Mouse (Mus musculus): ENCODE data around the gene Tk1. TPM values are rescaled to one million over a fixed set of nuclear protein-coding genes. Genes with fewer than 3 reads are reported as not detected.

The Tk1 gene
- polyA plus RNA-seq, 1 experiment from 2014 or later, result 58.0 TPM

- no peaks in the 10 kb centered on the region; the same call in 1 of the 2 replicates for H3K36me3 ChIP-seq (ENCODE audit: control insufficient read depth, insufficient read depth, low read length)
- DNase-seq (ENCODE audit: low spot score) (no peak), ATAC-seq (ENCODE audit: low FRiP score, low TSS enrichment) (no peak)
- no peak overlapping the region for H3K9ac ChIP-seq (ENCODE audit: low read length)
- H3K4me3 ChIP-seq (ENCODE audit: low read depth, low read length), result no peak overlapping the region
- no peak overlapping the region for H3K4me2 ChIP-seq (replicated peaks; ENCODE audit: low read depth)
- peaks cover 3% of the 10 kb centered on the region; the same call in 1 of the 2 replicates for H3K27me3 ChIP-seq (ENCODE audit: control insufficient read depth, insufficient read depth, low read length)
- no peaks in the 10 kb centered on the region for H3K9me3 ChIP-seq (ENCODE audit: control insufficient read depth, low read length)
- TF ChIP-seq CTCF (IDR thresholded peaks at IDR 0.05; ENCODE audit: low read depth), result no peak
- TF ChIP-seq EP300 (optimal IDR thresholded peaks at IDR 0.05), result no peak
- H3K4me1 ChIP-seq (replicated peaks; ENCODE audit: control insufficient read depth, insufficient read depth), result no peaks in the 10 kb centered on the region
- H3K27ac ChIP-seq (replicated peaks), result no peak overlapping the region
- WGBS, result 67% methylated on average over 3 of the region's 3 CpGs
These were observed 32.5 kb upstream of the Tk1 start for GRCm38 (mm10) chr11:117858392-117858791.

GRCm38 (mm10) chr11:117857462-117857861 lies 31.6 kb upstream of the Tk1 start:
- no peak overlapping the region for H3K27ac ChIP-seq (replicated peaks)
- no peaks in the 10 kb centered on the region; the same call in 1 of the 2 replicates for H3K36me3 ChIP-seq (ENCODE audit: control insufficient read depth, insufficient read depth, low read length)
- ATAC-seq (ENCODE audit: low FRiP score, low TSS enrichment), result no peak
- TF ChIP-seq EP300 (optimal IDR thresholded peaks at IDR 0.05) (no peak), CTCF (IDR thresholded peaks at IDR 0.05; ENCODE audit: low read depth) (no peak)
- H3K9ac ChIP-seq (ENCODE audit: low read length), result no peak overlapping the region
- no peaks in the 10 kb centered on the region for H3K4me1 ChIP-seq (replicated peaks; ENCODE audit: control insufficient read depth, insufficient read depth)
- H3K4me2 ChIP-seq (replicated peaks; ENCODE audit: low read depth), result no peak overlapping the region
- no peaks in the 10 kb centered on the region for H3K9me3 ChIP-seq (ENCODE audit: control insufficient read depth, low read length)
- no peak overlapping the region for H3K4me3 ChIP-seq (ENCODE audit: low read depth, low read length)
- DNase-seq (ENCODE audit: low spot score), result no peak
- peaks cover 3% of the 10 kb centered on the region; the same call in 1 of the 2 replicates for H3K27me3 ChIP-seq (ENCODE audit: control insufficient read depth, insufficient read depth, low read length)
- 93% methylated on average over 10 of the region's 10 CpGs for WGBS

GRCm38 (mm10) chr11:117855975-117856374 lies 30.1 kb upstream of the Tk1 start:
- TF ChIP-seq EP300 (optimal IDR thresholded peaks at IDR 0.05), result no peak
- TF ChIP-seq CTCF (IDR thresholded peaks at IDR 0.05; ENCODE audit: low read depth), result no peak
- DNase-seq (ENCODE audit: low spot score) (no peak), ATAC-seq (ENCODE audit: low FRiP score, low TSS enrichment) (no peak)
- Histone ChIP-seq H3K36me3 (ENCODE audit: control insufficient read depth, insufficient read depth, low read length) (no peaks in the 10 kb centered on the region; the same call in 1 of the 2 replicates), H3K9me3 (ENCODE audit: control insufficient read depth, low read length) (no peaks in the 10 kb centered on the region), H3K9ac (ENCODE audit: low read length) (no peak overlapping the region), H3K4me3 (ENCODE audit: low read depth, low read length) (no peak overlapping the region), H3K4me1 (replicated peaks; ENCODE audit: control insufficient read depth, insufficient read depth) (no peaks in the 10 kb centered on the region), H3K27ac (replicated peaks) (no peak overlapping the region), H3K4me2 (replicated peaks; ENCODE audit: low read depth) (no peak overlapping the region), H3K27me3 (ENCODE audit: control insufficient read depth, insufficient read depth, low read length) (peaks cover under 1% of the 10 kb centered on the region; the same call in 1 of the 2 replicates)
- 92% methylated on average over 1 of the region's 1 CpGs for WGBS

DNA sequence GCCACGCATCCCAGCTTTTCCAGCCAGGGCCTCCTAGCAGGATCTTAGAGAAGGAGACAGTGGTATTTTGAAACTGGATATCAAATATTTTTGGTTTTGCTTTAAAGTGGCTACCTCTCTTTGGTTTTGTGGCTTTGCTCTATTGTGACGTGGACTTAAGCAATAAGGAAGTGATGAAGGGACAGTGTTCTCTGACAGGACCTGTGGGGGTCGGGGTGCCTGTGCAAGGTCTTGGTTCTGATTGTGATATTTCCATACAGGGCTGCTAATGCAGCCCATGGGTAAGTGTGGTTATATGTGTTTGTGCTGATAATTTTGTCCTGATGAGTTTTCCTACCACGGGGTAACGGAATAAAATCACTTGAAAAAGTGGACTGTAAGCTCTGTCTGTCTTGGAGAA lies 29.5 kb upstream of the Tk1 start:
- no peaks in the 10 kb centered on the region for H3K27me3 ChIP-seq (ENCODE audit: control insufficient read depth, insufficient read depth, low read length)
- peaks cover 1% of the 10 kb centered on the region; the same call in 1 of the 2 replicates for H3K4me1 ChIP-seq (replicated peaks; ENCODE audit: control insufficient read depth, insufficient read depth)
- H3K4me3 ChIP-seq (ENCODE audit: low read depth, low read length), result no peak overlapping the region
- H3K27ac ChIP-seq (replicated peaks), result no peak overlapping the region
- TF ChIP-seq EP300 (optimal IDR thresholded peaks at IDR 0.05), result no peak
- TF ChIP-seq CTCF (IDR thresholded peaks at IDR 0.05; ENCODE audit: low read depth), result no peak
- no peak overlapping the region for H3K4me2 ChIP-seq (replicated peaks; ENCODE audit: low read depth)
- ATAC-seq (ENCODE audit: low FRiP score, low TSS enrichment) (no peak), DNase-seq (ENCODE audit: low spot score) (no peak)
- no peaks in the 10 kb centered on the region; the same call in 1 of the 2 replicates for H3K36me3 ChIP-seq (ENCODE audit: control insufficient read depth, insufficient read depth, low read length)
- no peak overlapping the region for H3K9ac ChIP-seq (ENCODE audit: low read length)
- 98% methylated on average over 5 of the region's 5 CpGs for WGBS
- no peaks in the 10 kb centered on the region for H3K9me3 ChIP-seq (ENCODE audit: control insufficient read depth, low read length)

DNA sequence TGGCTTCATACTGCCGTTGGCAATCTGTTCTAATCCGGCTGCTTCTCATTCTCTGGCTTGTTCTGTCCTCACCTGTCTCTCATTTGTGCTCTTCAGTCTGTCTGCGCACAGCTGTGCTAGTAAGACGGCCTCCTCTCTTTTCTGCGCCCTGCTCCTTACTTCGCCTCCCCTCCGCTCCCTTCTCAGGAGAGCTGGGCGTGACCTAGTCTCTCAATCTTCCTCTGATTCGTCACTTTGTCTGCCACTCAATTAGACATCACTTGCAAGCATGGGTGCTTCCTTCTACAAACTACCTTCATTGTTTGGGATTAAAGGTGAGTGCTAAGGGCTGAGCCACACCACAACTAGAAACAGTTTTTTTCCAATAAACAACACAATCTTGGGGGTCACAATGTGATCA lies 28.3 kb upstream of the Tk1 start:
- 93% methylated on average over 9 of the region's 9 CpGs for WGBS
- H3K4me1 ChIP-seq (replicated peaks; ENCODE audit: control insufficient read depth, insufficient read depth), result peaks cover 3% of the 10 kb centered on the region; the same call in 1 of the 2 replicates
- no peak for TF ChIP-seq EP300 (optimal IDR thresholded peaks at IDR 0.05)
- TF ChIP-seq CTCF (IDR thresholded peaks at IDR 0.05; ENCODE audit: low read depth), result no peak
- no peaks in the 10 kb centered on the region; the same call in 1 of the 2 replicates for H3K36me3 ChIP-seq (ENCODE audit: control insufficient read depth, insufficient read depth, low read length)
- H3K4me3 ChIP-seq (ENCODE audit: low read depth, low read length), result no peak overlapping the region
- no peaks in the 10 kb centered on the region for H3K27me3 ChIP-seq (ENCODE audit: control insufficient read depth, insufficient read depth, low read length)
- no peaks in the 10 kb centered on the region for H3K9me3 ChIP-seq (ENCODE audit: control insufficient read depth, low read length)
- ATAC-seq (ENCODE audit: low FRiP score, low TSS enrichment) (no peak), DNase-seq (ENCODE audit: low spot score) (no peak)
- H3K27ac ChIP-seq (replicated peaks), result no peak overlapping the region
- no peak overlapping the region for H3K9ac ChIP-seq (ENCODE audit: low read length)
- no peak overlapping the region for H3K4me2 ChIP-seq (replicated peaks; ENCODE audit: low read depth)

GRCm38 (mm10) chr11:117852875-117853274 lies 27.0 kb upstream of the Tk1 start:
- Histone ChIP-seq H3K4me2 (replicated peaks; ENCODE audit: low read depth) (no peak overlapping the region), H3K4me1 (replicated peaks; ENCODE audit: control insufficient read depth, insufficient read depth) (peaks cover 9% of the 10 kb centered on the region; the same call in 1 of the 2 replicates), H3K4me3 (ENCODE audit: low read depth, low read length) (no peak overlapping the region), H3K27me3 (ENCODE audit: control insufficient read depth, insufficient read depth, low read length) (no peaks in the 10 kb centered on the region), H3K9ac (ENCODE audit: low read length) (no peak overlapping the region), H3K36me3 (ENCODE audit: control insufficient read depth, insufficient read depth, low read length) (no peaks in the 10 kb centered on the region; the same call in 1 of the 2 replicates), H3K9me3 (ENCODE audit: control insufficient read depth, low read length) (no peaks in the 10 kb centered on the region), H3K27ac (replicated peaks) (no peak overlapping the region)
- ATAC-seq (ENCODE audit: low FRiP score, low TSS enrichment) (no peak), DNase-seq (ENCODE audit: low spot score) (no peak)
- TF ChIP-seq EP300 (optimal IDR thresholded peaks at IDR 0.05) (no peak), CTCF (IDR thresholded peaks at IDR 0.05; ENCODE audit: low read depth) (no peak)
- WGBS, result 75% methylated on average over 3 of the region's 3 CpGs
